Comparison of ENCODE assay signal across 13 mouse cellular contexts in the genomic region with DNA sequence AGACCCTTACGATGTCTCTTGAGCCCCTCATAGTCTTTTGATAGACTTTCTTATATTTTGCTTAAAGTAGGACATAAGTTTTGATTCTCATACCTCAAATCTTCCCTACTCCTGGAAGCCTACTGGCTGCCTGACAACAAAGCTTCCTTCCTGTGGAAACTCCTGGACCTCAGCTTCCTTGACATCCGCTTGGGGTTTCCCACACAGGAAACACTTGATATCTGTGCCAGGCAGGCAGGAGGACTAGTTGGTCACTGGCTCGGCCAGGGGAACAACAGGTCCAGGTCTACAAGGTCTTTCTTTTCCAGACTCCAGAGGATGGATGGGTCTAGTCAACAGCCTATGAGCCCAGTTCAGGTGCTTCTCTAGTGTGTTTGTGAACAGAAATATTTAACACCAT.
DNase-seq lines count a peak whose midpoint lies in the region; ATAC-seq and TF ChIP-seq lines count a peak whose summit lies in the region.
"Had no signal": no experiment of that assay in that cellular context is flagged by ENCODE, and none has a peak within 500 bp of the region (broad histone marks: within the 10 kb centered on the region; RNA-seq: fewer than 3 reads in every experiment).

No protein-coding gene starts in this region.

- ATAC-seq in heart, embryonic 12.5 days (ENCODE audit: insufficient number of reproducible peaks, low FRiP score) = no peak
- no peak for ATAC-seq in heart, postnatal 0 days (ENCODE audit: insufficient read depth, low read depth)

- H3K4me2 ChIP-seq in heart, embryonic 12.5 days = no peak overlapping the region
- no peak overlapping the region for H3K4me2 ChIP-seq in heart, postnatal 0 days (ENCODE audit: low read depth, low read length)
- H3K4me2 ChIP-seq: liver, embryonic 11.5 days had no signal

- H3K36me3 ChIP-seq in heart, embryonic 12.5 days = no peaks in the 10 kb centered on the region
- no peaks in the 10 kb centered on the region for H3K36me3 ChIP-seq in heart, postnatal 0 days (replicated peaks; ENCODE audit: control insufficient read depth, insufficient read depth, low read length)

- H3K4me1 ChIP-seq in heart, embryonic 12.5 days (replicated peaks) = 0 out of 2 replicates have a peak, but pooled peaks cover 3% of the 10 kb centered on the region
- H3K4me1 ChIP-seq in heart, postnatal 0 days (ENCODE audit: control insufficient read depth, insufficient read depth) = no peaks in the 10 kb centered on the region

- H3K9ac ChIP-seq in heart, embryonic 12.5 days = no peak overlapping the region
- no peak overlapping the region for H3K9ac ChIP-seq in heart, postnatal 0 days (replicated peaks; ENCODE audit: low read depth, low read length)

- TF ChIP-seq CTCF in heart, postnatal 0 days (IDR thresholded peaks at IDR 0.05; ENCODE audit: low read depth) = no peak

- TF ChIP-seq EP300 in heart, postnatal 0 days (IDR thresholded peaks at IDR 0.05; ENCODE audit: low read depth) = 0 out of 2 replicates have a peak, but pooled peaks have one; percentile 32

- peak; percentile 93 for DNase-seq in heart, adult 11 months
- DNase-seq in lung, postnatal 36 days = peak; percentile 23
- DNase-seq in lung, postnatal 10 days = no peak
- no peak for DNase-seq in heart, postnatal 0 days (ENCODE audit: low spot score)
- peak; percentile 46 to 47 for DNase-seq in kidney, postnatal 36 days
- DNase-seq in embryo, embryonic 9.5 days (ENCODE audit: extremely low spot score) = no peak
- DNase-seq: cerebellum, adult 2 months; gastrocnemius, postnatal 14 days; right cerebral cortex, postnatal 14 days had no signal

- no peaks in the 10 kb centered on the region for H3K9me3 ChIP-seq in heart, embryonic 12.5 days (replicated peaks)
- H3K9me3 ChIP-seq in heart, postnatal 0 days (replicated peaks; ENCODE audit: control insufficient read depth, low read length) = no peaks in the 10 kb centered on the region

- H3K27ac ChIP-seq in heart, embryonic 12.5 days (ENCODE audit: poor library complexity, severe bottlenecking) = no peak overlapping the region
- no peak overlapping the region for H3K27ac ChIP-seq in heart, postnatal 0 days (ENCODE audit: low read depth)

- WGBS in heart, embryonic 12.5 days = 66% methylated on average over 3 of the region's 3 CpGs
- 62% methylated on average over 3 of the region's 3 CpGs for WGBS in heart, postnatal 0 days

- no peaks in the 10 kb centered on the region for H3K27me3 ChIP-seq in heart, embryonic 12.5 days (replicated peaks)
- H3K27me3 ChIP-seq in heart, postnatal 0 days (ENCODE audit: control insufficient read depth, insufficient read depth, low read length) = no peaks in the 10 kb centered on the region

- no peak overlapping the region for H3K4me3 ChIP-seq in heart, embryonic 12.5 days
- H3K4me3 ChIP-seq in heart, postnatal 0 days (ENCODE audit: low read depth, low read length) = no peak overlapping the region
- H3K4me3 ChIP-seq: erythroblast, embryonic 14.5 days; myocyte had no signal

Comparison
In these comparisons a context has a peak if more than half of its experiments do, and no peak if none do; other contexts are left out.
1. DNase-seq: peak in heart, adult 11 months (single experiment), lung, postnatal 36 days (single experiment) and kidney, postnatal 36 days (2 of 2); none in lung, postnatal 10 days (single experiment), heart, postnatal 0 days (single experiment) and embryo, embryonic 9.5 days (single experiment).